Mouse (Mus musculus) limb, embryonic 14.5 days (tissue): ENCODE measurements around the gene Nt5m. TPM values are rescaled to one million over a fixed set of nuclear protein-coding genes. Genes with fewer than 3 reads are reported as not detected.

ENCODE experiments used
- ATAC-seq: fragments of 200-750 bp; cut with Nextera tagmentation; 2 replicates; pipeline ENCODE4 v1.8.0; 2017; ENCODE audit warnings: low read depth, moderate number of reproducible peaks, moderate TSS enrichment; ENCODE audit not compliant: low FRiP score
- DNase-seq: peaks from one replicate; pipeline ENCODE4 v3.0.0-alpha.2; 2015; ENCODE audit warnings: low spot score
- H3K27ac ChIP-seq: fragments of 300-500 bp; sonication (generic); replicated peaks from 2 replicates; pipeline ENCODE4 v1.5.1; 2014; ENCODE audit warnings: low read depth, mild to moderate bottlenecking, low read length, moderate library complexity, mixed read lengths
- H3K27me3 ChIP-seq: fragments of 300-500 bp; sonication (generic); 2 replicates; pipeline ENCODE4 v1.6.1; 2014; ENCODE audit warnings: low read length, mixed read lengths; ENCODE audit not compliant: control insufficient read depth, insufficient read depth
- H3K36me3 ChIP-seq: fragments of 300-500 bp; sonication (generic); 2 replicates; pipeline ENCODE4 v1.6.1; 2014; ENCODE audit warnings: mild to moderate bottlenecking, low read length, moderate library complexity, mixed read lengths; ENCODE audit not compliant: control insufficient read depth, insufficient read depth
- H3K4me1 ChIP-seq: fragments of 300-500 bp; sonication (generic); 2 replicates; pipeline ENCODE4 v1.6.1; 2014; ENCODE audit warnings: antibody characterized with exemption, low read length, mixed read lengths; ENCODE audit not compliant: control insufficient read depth, insufficient read depth
- H3K4me2 ChIP-seq: fragments of 300-500 bp; sonication (generic); replicated peaks from 2 replicates; pipeline ENCODE4 v1.6.1; 2014; ENCODE audit warnings: low read depth, mild to moderate bottlenecking, low read length, moderate library complexity; ENCODE audit not compliant: severe bottlenecking
- H3K4me3 ChIP-seq: fragments of 300-500 bp; sonication (generic); replicated peaks from 2 replicates; pipeline ENCODE4 v1.5.1; 2014; ENCODE audit warnings: low read length
- H3K9ac ChIP-seq: fragments of 300-500 bp; sonication (generic); 2 replicates; pipeline ENCODE4 v1.6.1; 2014; ENCODE audit warnings: mild to moderate bottlenecking, low read depth, low read length, moderate library complexity; ENCODE audit not compliant: severe bottlenecking
- H3K9me3 ChIP-seq: fragments of 300-500 bp; sonication (generic); 2 replicates; pipeline ENCODE4 v1.6.1; 2016; ENCODE audit warnings: low read length; ENCODE audit not compliant: control insufficient read depth
- POLR2A ChIP-seq: fragments of 200-500 bp; IDR thresholded peaks from 2 replicates; pipeline ENCODE4 v1.8.0; 2012; ENCODE audit warnings: inconsistent platforms, mild to moderate bottlenecking, moderate library complexity, borderline replicate concordance; ENCODE audit not compliant: insufficient read depth, insufficient read length; ENCODE audit errors: extremely low read depth
- WGBS: fragments of 180-500 bp; shearing (Covaris S2); extraction: QIAGEN DNeasy Blood & Tissue Kit; methylation state at CpG from one replicate; pipeline ENCODE4 v1.1.7; 2014; 5-methylcytosine and 5-hydroxymethylcytosine counted together
- polyA plus RNA-seq, 2 experiments: library from polyadenylated mRNA; depleted of rRNA in 1 of 2; stranded (reverse) in 1 of 2; unstranded in 1 of 2; fragments of >200 nt; fragmentation: Nextera tagmentation in 1 of 2; extraction: Ambion mirVana in 1 of 2; gene quantifications; 2 replicates each; pipeline versions ENCODE4 v1.2.1 to v1.2.3; 2012 to 2014

Gene Nt5m
- polyA plus RNA-seq, 2 experiments: 39.7 to 41.9 TPM

DNA sequence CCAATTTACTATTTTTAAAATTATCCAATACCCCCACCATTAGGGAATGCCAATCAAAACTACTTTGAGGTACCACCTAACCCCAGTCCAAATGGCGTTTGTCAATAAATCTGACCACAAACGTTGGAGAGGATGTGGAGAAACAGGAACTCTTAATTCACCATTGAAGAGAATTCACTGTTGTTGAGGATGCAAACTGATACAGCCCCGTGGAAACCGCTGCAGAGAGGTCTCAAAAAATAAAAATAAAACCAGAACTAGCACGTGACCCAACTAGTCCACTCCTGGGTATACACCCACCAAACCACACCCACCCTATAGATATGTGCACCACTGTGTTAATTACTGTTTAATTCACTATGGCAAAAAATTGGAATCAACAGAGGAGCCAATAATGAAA, 81.1 kb downstream of the Nt5m start:
- ATAC-seq: no peak
- Histone ChIP-seq H3K36me3 (no peaks in the 10 kb centered on the region), H3K27me3 (no peaks in the 10 kb centered on the region), H3K9me3 (no peaks in the 10 kb centered on the region), H3K9ac (no peak overlapping the region), H3K27ac (no peak overlapping the region), H3K4me2 (no peak overlapping the region), H3K4me1 (no peaks in the 10 kb centered on the region), H3K4me3 (no peak overlapping the region)
- DNase-seq: no peak
- 61% methylated on average over 5 of the region's 5 CpGs for WGBS
- no peak for TF ChIP-seq POLR2A

DNA sequence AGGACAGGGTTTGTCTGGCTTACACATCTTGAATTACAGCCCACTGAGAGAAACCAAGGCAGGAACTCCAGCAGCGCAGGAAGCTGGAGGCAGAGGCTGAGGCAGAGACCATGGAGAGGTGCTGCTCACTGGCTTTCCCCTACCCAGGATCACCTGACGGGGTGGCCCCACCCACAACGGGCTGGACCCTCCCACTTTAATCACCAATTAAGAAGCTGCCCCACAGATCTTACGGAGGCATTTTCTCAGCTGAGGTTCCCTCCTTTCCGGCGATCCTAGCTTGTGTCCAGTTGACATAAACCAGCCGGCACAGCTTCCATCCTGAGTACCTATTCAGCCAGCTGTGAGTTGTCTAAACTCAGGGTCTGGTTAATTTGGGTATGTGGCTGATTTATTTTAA, 82.0 kb downstream of the Nt5m start:
- no peak for DNase-seq
- H3K36me3 ChIP-seq: no peaks in the 10 kb centered on the region
- no peak overlapping the region for H3K4me2 ChIP-seq
- no peak overlapping the region for H3K4me3 ChIP-seq
- no peak for TF ChIP-seq POLR2A
- 8% methylated on average over 7 of the region's 7 CpGs for WGBS
- H3K27me3 ChIP-seq: no peaks in the 10 kb centered on the region
- no peak overlapping the region for H3K9ac ChIP-seq
- no peak overlapping the region for H3K27ac ChIP-seq
- H3K9me3 ChIP-seq: no peaks in the 10 kb centered on the region
- no peaks in the 10 kb centered on the region for H3K4me1 ChIP-seq
- ATAC-seq: no peak

- H3K9ac ChIP-seq: no peak overlapping the region
- no peaks in the 10 kb centered on the region for H3K27me3 ChIP-seq
- ATAC-seq: no peak
- H3K36me3 ChIP-seq: no peaks in the 10 kb centered on the region
- WGBS: 45% methylated on average over 4 of the region's 4 CpGs
- no peak for TF ChIP-seq POLR2A
- H3K4me3 ChIP-seq: no peak overlapping the region
- no peak overlapping the region for H3K4me2 ChIP-seq
- H3K9me3 ChIP-seq: no peaks in the 10 kb centered on the region
- H3K4me1 ChIP-seq: no peaks in the 10 kb centered on the region
- no peak overlapping the region for H3K27ac ChIP-seq
- no peak for DNase-seq
These were observed 90.8 kb downstream of the Nt5m start for GRCm38 (mm10) chr11:59930031-59930430.

Other genes starting within 250 kb of the Nt5m start
- gene Olfr223, start 246.2 kb upstream of the Nt5m start, polyA plus RNA-seq (2012; rRNA removed): not detected in 2 replicates
- gene Olfr223, start 246.2 kb upstream of the Nt5m start, polyA plus RNA-seq (2014; fragmentation: Nextera tagmentation; extraction: Ambion mirVana): not detected in 2 replicates
- gene Mprip, start 178.1 kb upstream of the Nt5m start, polyA plus RNA-seq (2012; rRNA removed): 122 and 128 TPM in 2 replicates
- gene Mprip, start 178.1 kb upstream of the Nt5m start, polyA plus RNA-seq (2014; fragmentation: Nextera tagmentation; extraction: Ambion mirVana): 87.1 and 99.6 TPM in 2 replicates
- 5.1 and 5.9 TPM in 2 replicates for gene Pld6, start 51.8 kb upstream of the Nt5m start, polyA plus RNA-seq (2012; rRNA removed)
- 0.58 and 1.4 TPM in 2 replicates for gene Pld6, start 51.8 kb upstream of the Nt5m start, polyA plus RNA-seq (2014; fragmentation: Nextera tagmentation; extraction: Ambion mirVana)
- 51.1 and 63.5 TPM in 2 replicates for gene Flcn, start 29.4 kb upstream of the Nt5m start, polyA plus RNA-seq (2012; rRNA removed)
- 27.6 and 33.1 TPM in 2 replicates for gene Flcn, start 29.4 kb upstream of the Nt5m start, polyA plus RNA-seq (2014; fragmentation: Nextera tagmentation; extraction: Ambion mirVana)
- gene Cops3, start 391 bp downstream of the Nt5m start, polyA plus RNA-seq (2012; rRNA removed): 70.6 and 84.2 TPM in 2 replicates
- 192 and 198 TPM in 2 replicates for gene Cops3, start 391 bp downstream of the Nt5m start, polyA plus RNA-seq (2014; fragmentation: Nextera tagmentation; extraction: Ambion mirVana)
- gene Med9, start 108.8 kb downstream of the Nt5m start, polyA plus RNA-seq (2012; rRNA removed): 21.7 and 26.1 TPM in 2 replicates
- 34.6 TPM in 2 replicates for gene Med9, start 108.8 kb downstream of the Nt5m start, polyA plus RNA-seq (2014; fragmentation: Nextera tagmentation; extraction: Ambion mirVana)
- gene Rasd1, start 125.5 kb downstream of the Nt5m start, polyA plus RNA-seq (2012; rRNA removed): 1.4 TPM in 2 replicates
- gene Rasd1, start 125.5 kb downstream of the Nt5m start, polyA plus RNA-seq (2014; fragmentation: Nextera tagmentation; extraction: Ambion mirVana): 1.6 and 2.1 TPM in 2 replicates
- gene Pemt, start 207.0 kb downstream of the Nt5m start, polyA plus RNA-seq (2012; rRNA removed): 5.4 and 9.2 TPM in 2 replicates
- 4.7 and 7.2 TPM in 2 replicates for gene Pemt, start 207.0 kb downstream of the Nt5m start, polyA plus RNA-seq (2014; fragmentation: Nextera tagmentation; extraction: Ambion mirVana)